In genomic region chr16:35742251-35742937, GRCm38 (mm10) we compare ENCODE assay signal across 20 mouse cellular contexts. TPM values are rescaled to one million over a fixed set of nuclear protein-coding genes. Genes with fewer than 3 reads are reported as not detected.
DNase-seq lines count a peak whose midpoint lies in the region; ATAC-seq lines count a peak whose summit lies in the region.
"Had no signal": no experiment of that assay in that cellular context is flagged by ENCODE, and none has a peak within 500 bp of the region (broad histone marks: within the 10 kb centered on the region; RNA-seq: fewer than 3 reads in every experiment).

No protein-coding gene starts in this region.

- no peak overlapping the region for H3K4me3 ChIP-seq in heart, embryonic 12.5 days
- H3K4me3 ChIP-seq in midbrain, embryonic 16.5 days (ENCODE audit: low read depth, low read length), result no peak overlapping the region
- H3K4me3 ChIP-seq: erythroblast, embryonic 14.5 days; hindbrain, embryonic 12.5 days; layer of hippocampus, adult 2 months; midbrain, embryonic 13.5 days; neural tube, embryonic 13.5 days had no signal

- no peak overlapping the region for H3K27ac ChIP-seq in heart, embryonic 12.5 days (ENCODE audit: poor library complexity, severe bottlenecking)
- no peak overlapping the region for H3K27ac ChIP-seq in midbrain, embryonic 16.5 days (ENCODE audit: low read length)
- H3K27ac ChIP-seq: hindbrain, embryonic 12.5 days; layer of hippocampus, adult 2 months; midbrain, embryonic 13.5 days; neural tube, embryonic 13.5 days had no signal

- WGBS in heart, embryonic 12.5 days, result 80% methylated on average over 12 of the region's 12 CpGs
- 94% methylated on average over 12 of the region's 12 CpGs for WGBS in midbrain, embryonic 16.5 days

- H3K9ac ChIP-seq in heart, embryonic 12.5 days, result no peak overlapping the region
- no peak overlapping the region for H3K9ac ChIP-seq in midbrain, embryonic 16.5 days (ENCODE audit: low read depth, low read length)
- H3K9ac ChIP-seq: hindbrain, embryonic 12.5 days; midbrain, embryonic 13.5 days; neural tube, embryonic 13.5 days had no signal

- peaks cover 37% of the 10 kb centered on the region for H3K4me1 ChIP-seq in heart, embryonic 12.5 days (replicated peaks)
- H3K4me1 ChIP-seq in midbrain, embryonic 16.5 days (ENCODE audit: control insufficient read depth, insufficient read depth, low read length), result peaks cover 6% of the 10 kb centered on the region; the same call in 1 of the 2 replicates

- no peaks in the 10 kb centered on the region for H3K36me3 ChIP-seq in heart, embryonic 12.5 days
- H3K36me3 ChIP-seq in midbrain, embryonic 16.5 days (ENCODE audit: control insufficient read depth, insufficient read depth, low read length), result no peaks in the 10 kb centered on the region
- H3K36me3 ChIP-seq: hindbrain, embryonic 12.5 days; neural tube, embryonic 13.5 days had no signal

- peak; percentile 64 for ATAC-seq in megakaryocyte, adult 5-6 weeks (ENCODE audit: poor library complexity, severe bottlenecking)
- no peak for ATAC-seq in heart, embryonic 12.5 days (ENCODE audit: insufficient number of reproducible peaks, low FRiP score)
- ATAC-seq in midbrain, embryonic 16.5 days, result no peak
- ATAC-seq: midbrain, embryonic 13.5 days had no signal

- H3K9me3 ChIP-seq in heart, embryonic 12.5 days (replicated peaks), result no peaks in the 10 kb centered on the region
- H3K9me3 ChIP-seq in midbrain, embryonic 16.5 days (replicated peaks; ENCODE audit: control insufficient read depth, low read length, poor library complexity, severe bottlenecking), result no peaks in the 10 kb centered on the region
- H3K9me3 ChIP-seq: G1E; hindbrain, embryonic 12.5 days; midbrain, embryonic 13.5 days; neural tube, embryonic 13.5 days had no signal

- no peak overlapping the region for H3K4me2 ChIP-seq in heart, embryonic 12.5 days
- no peak overlapping the region for H3K4me2 ChIP-seq in midbrain, embryonic 16.5 days (ENCODE audit: low read length)
- H3K4me2 ChIP-seq: heart, embryonic 11.5 days; hindbrain, embryonic 12.5 days; midbrain, embryonic 13.5 days; neural tube, embryonic 13.5 days had no signal

- DNase-seq in lung, postnatal 36 days, result peak; percentile 25
- DNase-seq in lung, postnatal 10 days, result no peak
- peak; percentile 11 for DNase-seq in NIH3T3 (ENCODE audit: low read depth)
- peak; percentile 31 to 37 for DNase-seq in thymus, postnatal 36 days
- DNase-seq in embryo, embryonic 10 days (ENCODE audit: low spot score), result no peak
- DNase-seq: cerebellum, adult 11-12 months; embryo, embryonic 11 days; kidney, adult 2 months; lung, adult 2 months; right cerebral cortex, adult 18-20 months had no signal

- H3K27me3 ChIP-seq in heart, embryonic 12.5 days (replicated peaks), result no peaks in the 10 kb centered on the region
- no peaks in the 10 kb centered on the region for H3K27me3 ChIP-seq in midbrain, embryonic 16.5 days (ENCODE audit: control insufficient read depth, insufficient read depth, low read depth, low read length)
- H3K27me3 ChIP-seq: hindbrain, embryonic 12.5 days; midbrain, embryonic 13.5 days; neural tube, embryonic 13.5 days had no signal

RNA-seq across cellular contexts. Expression of gene Dirc2, which starts 26.8 kb away (rescaled TPM):
- total RNA-seq in megakaryocyte, adult 5-6 weeks (2015), result 17.8 and 23.2 TPM in 2 replicates
- total RNA-seq in megakaryocyte, adult 5-6 weeks (2017), result 13.0 and 14.1 TPM in 2 replicates
- polyA plus RNA-seq in heart, embryonic 12.5 days (2016; fragmentation: Nextera tagmentation; extraction: Ambion mirVana), result 14.4 and 15.1 TPM in 2 replicates
- polyA plus RNA-seq in midbrain, embryonic 16.5 days (2015; fragmentation: Nextera tagmentation; extraction: Ambion mirVana), result 30.7 and 32.0 TPM in 2 replicates

RNA-seq across cellular contexts. Expression of gene Hspbap1, which starts 27.8 kb away (rescaled TPM):
- total RNA-seq in megakaryocyte, adult 5-6 weeks (2015), result 6.6 and 7.3 TPM in 2 replicates
- 6.1 and 6.7 TPM in 2 replicates for total RNA-seq in megakaryocyte, adult 5-6 weeks (2017)
- 10.7 and 10.9 TPM in 2 replicates for polyA plus RNA-seq in heart, embryonic 12.5 days (2016; fragmentation: Nextera tagmentation; extraction: Ambion mirVana)
- 16.1 TPM in 2 replicates for polyA plus RNA-seq in midbrain, embryonic 16.5 days (2015; fragmentation: Nextera tagmentation; extraction: Ambion mirVana)

Comparison
In these comparisons a context has a peak if more than half of its experiments do, and no peak if none do; other contexts are left out.
1. DNase-seq: peak in lung, postnatal 36 days (single experiment), NIH3T3 (single experiment) and thymus, postnatal 36 days (2 of 2); none in lung, postnatal 10 days (single experiment) and embryo, embryonic 10 days (single experiment).